Mouse (Mus musculus) cerebellum, postnatal 4 days (tissue): Measurements from ENCODE around the gene Cdc73.
"Not testable (repeated sequence)": the region's sequence is repeated elsewhere in the genome, so short reads cannot be mapped to it uniquely, and the experiment has no call there.

ENCODE experiments used
- DNase-seq, 2 experiments: peaks; one replicate each; pipeline ENCODE4 v3.0.0; 2022; ENCODE audit warnings: low spot score in 2 of 2, mixed read lengths in 1 of 2

Gene Cdc73

GRCm38 (mm10) chr1:143675734-143676361, 26.8 kb downstream of the Cdc73 start:
- DNase-seq = no peak

- DNase-seq = not testable (repeated sequence)
Observed at GRCm38 (mm10) chr1:143664786-143665185, 37.9 kb downstream of the Cdc73 start.

GRCm38 (mm10) chr1:143663197-143663596, 39.5 kb downstream of the Cdc73 start:
- no peak for DNase-seq

GRCm38 (mm10) chr1:143653646-143654045, 49.0 kb downstream of the Cdc73 start:
- no peak for DNase-seq

GRCm38 (mm10) chr1:143650317-143650716, 52.4 kb downstream of the Cdc73 start:
- DNase-seq = no peak

GRCm38 (mm10) chr1:143646219-143646618, 56.5 kb downstream of the Cdc73 start:
- no peak for DNase-seq

- peak in 1 of 2 experiments; percentile 64 for DNase-seq
Observed at GRCm38 (mm10) chr1:143645386-143645785, 57.3 kb downstream of the Cdc73 start.

GRCm38 (mm10) chr1:143644221-143644620, 58.5 kb downstream of the Cdc73 start:
- DNase-seq = no peak

- DNase-seq = peak; percentile 22 to 56
Observed at GRCm38 (mm10) chr1:143640650-143641407, 61.9 kb downstream of the Cdc73 start, which contains the start of gene B3galt2. Gene B3galt2 (plus strand): TSS chr1:143640664.

GRCm38 (mm10) chr1:143632854-143633587, 69.7 kb downstream of the Cdc73 start:
- DNase-seq = no peak

GRCm38 (mm10) chr1:143632361-143632760, 70.3 kb downstream of the Cdc73 start:
- DNase-seq = no peak

GRCm38 (mm10) chr1:143631337-143631736, 71.4 kb downstream of the Cdc73 start:
- DNase-seq = no peak

- DNase-seq = no peak
Observed at GRCm38 (mm10) chr1:143622634-143623033, 80.1 kb downstream of the Cdc73 start.

- no peak for DNase-seq
Observed at GRCm38 (mm10) chr1:143621930-143622329, 80.8 kb downstream of the Cdc73 start.

- no peak for DNase-seq
Observed at GRCm38 (mm10) chr1:143619760-143620159, 82.9 kb downstream of the Cdc73 start.

GRCm38 (mm10) chr1:143612901-143613300, 89.8 kb downstream of the Cdc73 start:
- no peak for DNase-seq

- DNase-seq = no peak
Observed at GRCm38 (mm10) chr1:143608911-143609310, 93.8 kb downstream of the Cdc73 start.

GRCm38 (mm10) chr1:143596864-143597263, 105.8 kb downstream of the Cdc73 start:
- no peak for DNase-seq

GRCm38 (mm10) chr1:143576824-143577543, 125.7 kb downstream of the Cdc73 start:
- DNase-seq = no peak

GRCm38 (mm10) chr1:143558235-143558634, 144.5 kb downstream of the Cdc73 start:
- peak in 1 of 2 experiments; percentile 2 for DNase-seq

GRCm38 (mm10) chr1:143555533-143555932, 147.2 kb downstream of the Cdc73 start:
- DNase-seq = no peak

GRCm38 (mm10) chr1:143554621-143555020, 148.1 kb downstream of the Cdc73 start:
- DNase-seq = no peak
